Mouse (Mus musculus) kidney, adult 2 months (tissue): ENCODE results near the gene Gm49322. TPM values are rescaled to one million over a fixed set of nuclear protein-coding genes. Genes with fewer than 3 reads are reported as not detected.

ENCODE experiments used
- DNase-seq: peaks from one replicate; pipeline ENCODE4 v3.0.0; 2021
- H3K27ac ChIP-seq: fragments of 200-500 bp; 2 replicates; pipeline ENCODE4 v1.5.1; 2012; ENCODE audit warnings: low read depth, low read length, control low read depth, inconsistent platforms; ENCODE audit not compliant: insufficient read depth
- H3K27me3 ChIP-seq: fragments of 200-500 bp; replicated peaks from 2 replicates; pipeline ENCODE4 v1.6.1; 2012; ENCODE audit warnings: mild to moderate bottlenecking, moderate library complexity, low read length, inconsistent platforms; ENCODE audit not compliant: control insufficient read depth, insufficient read depth
- H3K36me3 ChIP-seq: fragments of 200-500 bp; 2 replicates; pipeline ENCODE4 v1.6.1; 2012; ENCODE audit warnings: mild to moderate bottlenecking, moderate library complexity, low read length, inconsistent platforms; ENCODE audit not compliant: control insufficient read depth, insufficient read depth
- H3K4me1 ChIP-seq: fragments of 200-500 bp; 2 replicates; pipeline ENCODE4 v1.6.1; 2011; ENCODE audit warnings: low read length; ENCODE audit not compliant: control insufficient read depth, insufficient read depth
- H3K4me3 ChIP-seq: fragments of 200-500 bp; 2 replicates; pipeline ENCODE4 v1.5.1; 2011; ENCODE audit warnings: mild to moderate bottlenecking, low read depth, low read length, control low read depth; ENCODE audit not compliant: insufficient read depth
- CTCF ChIP-seq: fragments of 200-500 bp; conservative IDR thresholded peaks from 2 replicates; pipeline ENCODE4 v1.5.1; 2011; ENCODE audit warnings: low read depth, mild to moderate bottlenecking, control low read depth, low read length, moderate library complexity, mixed read lengths; ENCODE audit not compliant: insufficient read depth, insufficient read length
- POLR2A ChIP-seq: fragments of 200-500 bp; IDR thresholded peaks from one replicate; pipeline ENCODE4 v1.6.1; 2011; ENCODE audit warnings: low read depth, low read length, control low read depth
- WGBS: fragments of 180-500 bp; shearing (Covaris S2); methylation state at CpG from one replicate; pipeline ENCODE4 v1.1.7; 2018; 5-methylcytosine and 5-hydroxymethylcytosine counted together
- polyA plus RNA-seq: library from polyadenylated mRNA; depleted of rRNA; stranded (reverse); fragments of >200 nt; gene quantifications from 2 replicates; pipeline ENCODE4 v1.2.3, GENCODE M21; 2012; rRNA removed

The Gm49322 gene
- polyA plus RNA-seq, 1 experiment, result 0.91 TPM

DNA sequence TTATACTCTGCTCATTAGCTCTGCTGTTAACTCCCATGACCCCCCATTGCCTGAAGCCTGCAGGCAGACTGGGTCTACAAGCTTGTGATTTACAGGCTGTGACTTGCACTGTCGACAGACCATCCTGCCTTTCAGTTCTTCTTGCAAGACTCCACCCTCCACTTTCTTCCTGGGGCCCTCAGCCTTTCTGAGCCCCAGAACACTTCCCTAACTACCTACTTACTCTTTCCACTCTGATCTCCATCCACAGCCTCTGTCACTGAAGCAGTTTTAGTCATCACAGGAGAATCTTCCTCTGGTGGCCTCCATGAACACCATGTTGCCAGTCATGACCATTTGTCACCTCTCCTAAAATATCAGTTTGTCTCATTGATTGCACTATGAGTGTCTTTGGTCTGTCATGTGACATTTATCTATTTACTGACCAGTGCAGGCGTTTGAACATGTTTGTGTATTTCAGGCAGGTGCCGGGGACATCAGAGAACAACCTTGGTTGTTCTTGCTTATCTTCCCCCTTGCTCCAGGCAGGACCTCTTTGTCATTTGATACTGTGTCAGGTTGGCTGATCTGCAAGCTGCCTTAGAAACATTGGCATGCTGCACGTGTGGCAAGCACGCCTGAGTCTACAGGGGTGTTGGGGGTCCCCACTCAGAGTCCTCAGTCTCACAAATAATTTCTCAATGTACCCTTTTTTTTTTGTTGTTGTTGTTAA lies 57.8 kb downstream of the Gm49322 start:
- Histone ChIP-seq H3K4me3 (no peak overlapping the region), H3K36me3 (peaks cover 9% of the 10 kb centered on the region), H3K27me3 (no peaks in the 10 kb centered on the region), H3K27ac (peak overlapping the region; percentile 97), H3K4me1 (peaks cover 53% of the 10 kb centered on the region)
- 42% methylated on average over 5 of the region's 5 CpGs for WGBS
- DNase-seq, result no peak
- TF ChIP-seq POLR2A (no peak), CTCF (no peak)

DNA sequence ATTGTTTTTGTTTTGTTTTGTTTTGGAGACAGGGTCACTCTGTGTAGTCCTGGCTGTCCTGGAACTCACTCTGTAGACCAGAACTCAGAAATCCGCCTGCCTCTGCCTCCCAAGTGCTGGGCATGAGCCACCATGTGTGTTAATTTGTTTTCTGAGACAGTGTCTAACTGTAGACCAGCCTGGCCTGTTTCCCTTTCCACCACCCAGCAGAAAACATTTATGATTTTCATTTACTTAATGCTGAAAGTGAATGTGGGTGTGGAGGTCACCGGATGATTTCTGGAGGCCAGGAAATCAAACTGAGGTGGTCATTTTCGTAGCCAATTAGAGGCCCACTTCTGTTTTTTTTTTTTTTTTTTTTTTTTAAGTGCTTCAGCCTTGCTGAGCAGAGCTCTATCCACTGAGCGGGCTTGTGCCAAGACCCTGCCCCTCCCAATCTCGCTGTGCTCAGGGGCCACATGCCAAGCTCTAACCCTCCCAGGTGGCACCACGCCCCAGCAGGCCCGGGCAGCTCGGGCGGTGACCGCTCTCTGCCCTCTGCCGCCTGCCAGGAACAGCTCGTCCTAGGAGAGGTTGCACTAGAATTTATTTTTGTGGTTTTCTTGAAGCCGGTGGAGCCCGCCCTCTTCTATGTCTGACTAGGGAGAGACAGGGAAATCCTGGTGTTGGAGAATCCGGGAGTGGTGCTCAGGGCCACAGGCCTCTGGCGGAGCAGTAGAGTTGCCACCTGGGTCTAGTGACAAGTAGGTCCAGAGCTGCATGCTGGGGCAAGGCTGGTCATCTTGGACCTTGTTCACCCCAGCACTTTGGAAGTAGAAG lies 58.6 kb downstream of the Gm49322 start:
- peaks cover 52% of the 10 kb centered on the region for H3K4me1 ChIP-seq
- no peaks in the 10 kb centered on the region for H3K27me3 ChIP-seq
- TF ChIP-seq POLR2A (no peak), CTCF (no peak)
- peak; percentile 98 for DNase-seq
- peak overlapping the region; percentile 97 for H3K27ac ChIP-seq
- peak overlapping the region; percentile 3; the same call in 1 of the 2 replicates for H3K4me3 ChIP-seq
- peaks cover 12% of the 10 kb centered on the region for H3K36me3 ChIP-seq
- WGBS, result 2% methylated on average over 16 of the region's 16 CpGs

DNA sequence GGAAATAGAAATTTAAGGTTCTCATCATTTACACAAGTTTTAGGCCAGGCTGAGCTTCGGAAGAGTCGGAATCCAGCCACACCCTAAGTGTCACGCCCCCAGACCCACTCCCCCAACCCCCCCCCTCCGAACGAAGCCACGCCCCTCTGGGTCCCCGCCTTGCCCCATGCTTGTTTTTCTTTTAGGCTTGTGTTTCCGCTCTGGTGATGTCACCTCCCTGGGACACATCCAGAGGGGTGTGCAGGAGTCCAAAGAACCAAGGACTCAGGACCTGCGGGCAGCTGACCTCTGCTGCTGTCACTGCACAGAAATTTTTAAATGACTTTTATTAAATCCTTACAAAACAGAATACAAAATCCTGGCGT lies 59.2 kb downstream of the Gm49322 start:
- WGBS, result 1% methylated on average over 10 of the region's 10 CpGs
- peak; percentile 93 for DNase-seq
- H3K27me3 ChIP-seq, result no peaks in the 10 kb centered on the region
- H3K27ac ChIP-seq, result peak overlapping the region; percentile 97
- H3K4me1 ChIP-seq, result peaks cover 56% of the 10 kb centered on the region
- peaks cover 12% of the 10 kb centered on the region for H3K36me3 ChIP-seq
- TF ChIP-seq POLR2A, result no peak
- no peak for TF ChIP-seq CTCF
- peak overlapping the region; percentile 3; the same call in 1 of the 2 replicates for H3K4me3 ChIP-seq

Other genes with a start within 250 kb of the Gm49322 start
- gene Plk5, start 249.6 kb upstream of the Gm49322 start, polyA plus RNA-seq, result 1.8 and 2.0 TPM in 2 replicates
- gene Mex3d, start 218.4 kb upstream of the Gm49322 start, polyA plus RNA-seq, result 7.9 and 11.9 TPM in 2 replicates
- 143 and 151 TPM in 2 replicates for gene Mbd3, start 206.5 kb upstream of the Gm49322 start, polyA plus RNA-seq
- gene Uqcr11, start 199.2 kb upstream of the Gm49322 start, polyA plus RNA-seq, result 3,960 and 3,968 TPM in 2 replicates
- 33.3 and 38.6 TPM in 2 replicates for gene Tcf3, start 172.4 kb upstream of the Gm49322 start, polyA plus RNA-seq
- gene Onecut3, start 111.2 kb upstream of the Gm49322 start, polyA plus RNA-seq, result 0.03 TPM in 1 of 2 replicates, not detected in the other
- gene Atp8b3, start 66.9 kb upstream of the Gm49322 start, polyA plus RNA-seq, result 0.17 and 0.46 TPM in 2 replicates
- 28.7 and 37.9 TPM in 2 replicates for gene Rexo1, start 44.5 kb upstream of the Gm49322 start, polyA plus RNA-seq
- gene Klf16, start 28.7 kb upstream of the Gm49322 start, polyA plus RNA-seq, result 8.7 and 10.7 TPM in 2 replicates
- 175 and 221 TPM in 2 replicates for gene Abhd17a, start 15.7 kb upstream of the Gm49322 start, polyA plus RNA-seq
- gene Scamp4, start 3.1 kb upstream of the Gm49322 start, polyA plus RNA-seq, result 96.0 and 98.2 TPM in 2 replicates
- 3.4 and 4.4 TPM in 2 replicates for gene Adat3, start 3.1 kb upstream of the Gm49322 start, polyA plus RNA-seq
- gene Csnk1g2, start 16.8 kb downstream of the Gm49322 start, polyA plus RNA-seq, result 166 and 193 TPM in 2 replicates
- 77.7 and 80.7 TPM in 2 replicates for gene Btbd2, start 51.0 kb downstream of the Gm49322 start, polyA plus RNA-seq
- gene Mknk2, start 72.1 kb downstream of the Gm49322 start, polyA plus RNA-seq, result 163 and 210 TPM in 2 replicates
- gene Mob3a, start 96.0 kb downstream of the Gm49322 start, polyA plus RNA-seq, result 14.3 and 19.5 TPM in 2 replicates
- 36.8 and 39.5 TPM in 2 replicates for gene Izumo4, start 96.2 kb downstream of the Gm49322 start, polyA plus RNA-seq
- 87.7 and 105 TPM in 2 replicates for gene Ap3d1, start 136.2 kb downstream of the Gm49322 start, polyA plus RNA-seq
- 18.4 and 19.5 TPM in 2 replicates for gene Dot1l, start 149.2 kb downstream of the Gm49322 start, polyA plus RNA-seq
- 22.6 and 23.1 TPM in 2 replicates for gene Sf3a2, start 192.2 kb downstream of the Gm49322 start, polyA plus RNA-seq
- 36.9 and 39.3 TPM in 2 replicates for gene Plekhj1, start 192.6 kb downstream of the Gm49322 start, polyA plus RNA-seq
- gene Amh, start 199.2 kb downstream of the Gm49322 start, polyA plus RNA-seq, result 0.17 and 0.23 TPM in 2 replicates
- gene Jsrp1, start 207.5 kb downstream of the Gm49322 start, polyA plus RNA-seq, result 0.20 and 3.2 TPM in 2 replicates
- gene Oaz1, start 220.6 kb downstream of the Gm49322 start, polyA plus RNA-seq, result 1,045 and 1,074 TPM in 2 replicates
- 0.03 and 0.09 TPM in 2 replicates for gene Lingo3, start 238.0 kb downstream of the Gm49322 start, polyA plus RNA-seq
- 79.0 and 98.1 TPM in 2 replicates for gene Lsm7, start 249.2 kb downstream of the Gm49322 start, polyA plus RNA-seq
- gene Sppl2b, start 249.3 kb downstream of the Gm49322 start, polyA plus RNA-seq, result 58.2 and 88.0 TPM in 2 replicates